Mouse (Mus musculus) cerebellum, adult 8-10 months (tissue): ENCODE measurements at regions not wholly inside any gene's neighbourhood (a gene's known extent, or its start where the extent isn't known, plus 50 kb on each side); places are given as distances from the start of the nearest gene placed in this dataset.
A peak's percentile ranks its signal among the peaks of the same experiment; 100 is the strongest.

ENCODE experiments used
- DNase-seq: peaks from one replicate; pipeline ENCODE4 v3.0.0; 2022

DNA sequence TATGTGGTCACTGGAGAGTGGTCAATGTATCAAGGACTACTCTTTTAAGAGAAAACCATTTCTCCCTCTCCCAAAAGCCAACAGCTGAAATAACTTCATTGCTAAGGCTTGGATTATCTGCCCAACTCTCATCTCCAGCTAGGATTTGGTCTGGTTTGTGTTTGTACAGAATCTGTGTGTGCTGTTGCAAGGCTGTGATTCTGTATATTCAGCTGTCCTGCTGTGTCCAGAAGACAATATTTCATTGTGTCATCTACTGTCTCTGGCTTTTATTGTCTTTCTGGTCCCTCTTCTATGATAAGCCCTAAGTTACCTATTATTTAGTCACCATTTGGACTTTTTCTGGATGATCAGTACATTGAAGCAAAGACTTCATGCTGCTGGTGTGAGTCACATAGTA, 110.9 kb downstream of the Cenpc1 start:
- no peak for DNase-seq

DNA sequence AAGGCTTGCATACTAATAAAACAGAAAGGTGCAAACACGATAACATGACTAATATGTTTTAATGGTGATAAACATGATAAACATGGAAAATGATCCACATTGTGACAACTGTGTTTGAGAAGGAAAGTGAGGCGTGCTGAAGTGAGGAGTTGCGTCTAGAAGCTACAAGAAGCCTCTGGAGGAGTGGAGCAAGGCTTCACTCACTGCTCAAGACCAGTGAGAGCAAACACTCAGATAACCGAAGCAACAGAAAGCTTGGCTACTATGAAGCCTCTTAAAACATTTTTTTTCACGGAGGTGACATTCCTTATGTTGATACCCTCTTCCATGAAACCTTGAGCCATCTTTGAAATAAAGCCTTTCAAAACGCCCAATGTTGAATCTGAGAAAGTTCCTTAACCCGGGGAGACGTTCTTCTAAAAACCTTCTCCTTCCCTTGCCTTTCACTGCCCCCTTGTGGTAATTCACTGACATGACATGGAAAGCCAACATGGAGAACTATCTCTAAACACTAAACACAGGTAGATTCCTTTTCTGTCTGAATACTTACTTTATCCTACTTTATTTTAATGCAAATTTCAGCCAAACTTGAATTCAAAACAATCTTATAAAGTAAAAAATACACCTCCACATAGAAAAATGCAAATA, 128.6 kb downstream of the Cenpc1 start:
- DNase-seq: peak; percentile 24

DNA sequence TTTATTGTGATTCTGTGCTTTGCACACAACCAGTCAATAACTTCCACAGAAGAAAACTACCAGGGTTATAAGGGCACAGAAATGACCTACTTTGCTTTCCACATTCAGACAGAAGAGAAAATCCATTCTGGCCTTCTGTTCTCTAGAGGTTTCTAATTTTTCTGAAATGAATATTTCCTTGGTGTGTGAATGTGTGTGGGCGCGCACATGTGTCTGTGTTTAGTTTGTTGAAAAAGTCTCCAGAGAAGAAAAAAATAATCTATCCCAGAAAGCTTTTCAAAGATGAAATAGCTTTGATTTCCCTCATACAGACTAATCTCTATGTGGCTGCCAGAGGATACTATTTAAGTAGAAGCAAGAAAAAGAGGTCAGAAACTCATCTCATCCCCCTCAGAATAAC, 147.1 kb downstream of the Cenpc1 start:
- no peak for DNase-seq

DNA sequence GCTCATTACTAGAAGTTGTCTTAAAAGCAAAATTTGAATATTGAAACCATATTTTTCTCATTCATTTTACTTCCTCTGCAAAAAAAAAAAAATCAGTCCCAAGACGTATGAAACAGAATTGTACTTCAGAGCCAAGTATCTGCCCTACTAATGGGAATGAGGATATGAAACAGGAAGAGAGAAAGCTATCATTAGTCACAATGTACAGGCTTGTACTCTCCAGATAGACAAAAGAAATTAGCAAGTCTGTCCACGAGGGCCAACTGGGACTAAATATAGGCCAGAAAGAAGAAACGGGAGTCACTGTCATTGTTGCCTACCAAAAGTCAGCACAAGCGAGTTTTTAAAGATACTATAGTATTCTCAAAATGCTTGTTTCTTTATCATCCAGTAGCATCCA, 150.4 kb downstream of the Cenpc1 start:
- no peak for DNase-seq

DNA sequence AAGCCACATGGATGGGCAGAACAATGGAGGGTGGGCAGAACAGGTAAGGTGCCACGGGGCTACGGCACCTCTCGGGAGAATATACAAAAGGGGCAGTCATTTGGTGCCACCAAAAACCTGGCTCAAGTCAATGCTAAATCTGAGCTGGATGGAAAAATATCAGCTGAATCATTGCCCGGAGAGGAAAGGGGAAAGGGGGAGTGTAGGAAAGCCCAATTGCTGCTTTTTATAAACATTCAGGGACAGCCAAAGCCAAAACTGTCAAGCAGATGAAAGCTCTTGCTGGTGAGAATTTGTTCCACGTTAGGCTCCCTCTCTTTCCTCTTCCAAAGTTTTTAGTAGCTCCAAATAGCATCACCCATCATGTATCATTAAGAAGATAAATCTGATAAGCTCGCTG, 168.9 kb downstream of the Cenpc1 start:
- DNase-seq: no peak

DNA sequence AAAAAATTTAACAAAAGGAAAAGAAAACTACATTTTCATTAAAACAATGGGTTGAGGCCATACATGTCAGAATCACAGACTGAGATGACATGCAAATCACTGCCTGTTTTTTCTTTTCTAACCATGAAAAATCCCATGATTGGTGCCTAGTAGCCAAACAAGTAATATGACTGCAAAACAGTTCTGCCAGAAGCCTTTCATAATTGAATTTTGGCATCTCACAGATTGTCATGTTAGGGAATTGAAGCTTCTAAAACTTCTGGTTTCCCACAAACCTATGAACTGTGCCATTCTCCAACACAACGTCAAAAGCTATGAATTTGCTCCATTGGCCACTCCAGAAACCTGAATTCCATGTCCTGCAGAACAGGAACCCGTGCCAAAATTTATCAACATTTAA, 169.6 kb downstream of the Cenpc1 start:
- no peak for DNase-seq

DNA sequence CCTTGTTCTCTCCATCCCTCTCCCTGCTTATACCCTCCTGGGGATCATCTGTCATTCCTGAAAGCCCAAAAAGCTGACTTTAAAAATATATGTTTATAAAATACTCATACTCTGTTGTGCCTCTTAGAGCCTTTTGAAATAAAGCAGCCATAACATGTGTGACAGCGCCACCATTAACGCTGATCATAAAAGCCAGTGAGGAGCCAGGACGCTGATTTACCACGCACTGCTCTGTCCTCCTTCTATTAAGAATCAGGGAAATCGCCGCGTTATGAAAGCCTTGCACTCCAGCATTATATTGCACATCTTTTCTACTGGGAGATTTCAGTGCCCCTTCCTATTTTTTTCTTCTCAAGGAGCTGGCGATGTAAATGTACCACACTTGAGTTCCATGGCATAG, 195.1 kb downstream of the Cenpc1 start:
- no peak for DNase-seq

DNA sequence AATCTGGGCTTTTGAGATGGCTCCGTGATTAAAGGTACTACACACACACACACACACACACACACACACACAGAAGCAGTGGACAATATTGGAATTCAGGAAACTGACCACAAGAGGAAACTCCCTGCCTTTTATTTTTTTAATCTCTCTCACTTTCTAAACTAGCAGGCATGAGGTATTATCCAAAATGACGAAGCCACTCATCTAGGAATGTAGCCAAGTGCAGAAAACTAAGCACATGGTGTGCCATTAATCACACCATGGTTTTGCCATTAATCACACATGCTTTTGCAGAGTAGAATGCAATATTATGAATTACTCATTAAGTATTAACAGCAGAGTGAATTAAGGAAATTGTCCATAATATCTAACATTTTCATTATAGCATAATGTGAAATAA, 232.8 kb downstream of the Cenpc1 start:
- no peak for DNase-seq

DNA sequence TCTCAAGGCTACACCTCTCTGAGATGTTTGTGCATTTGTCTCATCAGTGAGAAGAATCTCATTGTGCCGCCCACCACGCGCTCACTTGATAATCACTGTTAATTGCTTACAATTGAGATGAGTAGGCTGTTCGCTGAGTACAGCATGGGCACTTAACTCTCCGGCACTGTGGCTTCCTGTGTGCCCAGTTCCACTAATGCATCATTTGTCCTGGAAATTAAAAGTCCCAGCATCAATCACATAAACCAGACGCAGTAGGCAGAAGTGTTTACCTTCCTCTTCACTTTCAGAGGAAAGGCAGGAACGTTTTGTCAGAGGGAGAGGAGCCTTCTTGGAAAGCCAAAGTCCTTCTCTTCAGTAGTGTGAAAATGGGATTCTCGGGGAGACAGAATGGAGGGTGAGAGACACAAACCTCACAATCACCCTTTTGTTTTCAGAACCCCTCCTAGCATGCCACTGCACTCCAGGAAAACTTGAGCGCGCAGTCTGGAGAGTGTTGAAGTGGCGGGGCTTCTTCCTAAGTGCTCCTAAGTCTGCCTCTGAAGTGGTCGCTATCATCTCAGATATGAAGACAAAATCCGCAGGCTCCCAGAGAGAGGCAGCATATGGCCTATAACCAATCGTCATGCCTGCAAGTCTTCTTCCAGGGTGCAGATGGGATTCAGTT, 269.7 kb downstream of the Cenpc1 start:
- no peak for DNase-seq

DNA sequence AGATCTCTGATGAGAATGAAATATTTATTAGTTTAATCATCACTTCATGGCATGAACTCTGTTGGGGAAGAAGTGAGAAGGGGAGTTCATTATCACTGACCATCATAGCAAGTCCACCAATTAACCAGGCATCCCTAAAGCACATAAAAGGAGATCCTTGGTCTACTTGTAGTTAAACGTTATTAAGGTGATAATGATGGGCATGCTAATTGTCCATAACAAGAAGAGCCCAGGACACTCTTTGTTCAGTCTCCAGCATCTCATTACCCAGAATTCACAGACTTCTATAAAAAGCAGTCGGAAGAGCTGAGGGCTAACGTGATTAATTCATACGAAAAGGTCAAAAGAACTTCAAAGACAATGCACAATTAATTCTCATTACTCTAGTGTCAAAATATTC, 272.2 kb downstream of the Cenpc1 start:
- no peak for DNase-seq

DNA sequence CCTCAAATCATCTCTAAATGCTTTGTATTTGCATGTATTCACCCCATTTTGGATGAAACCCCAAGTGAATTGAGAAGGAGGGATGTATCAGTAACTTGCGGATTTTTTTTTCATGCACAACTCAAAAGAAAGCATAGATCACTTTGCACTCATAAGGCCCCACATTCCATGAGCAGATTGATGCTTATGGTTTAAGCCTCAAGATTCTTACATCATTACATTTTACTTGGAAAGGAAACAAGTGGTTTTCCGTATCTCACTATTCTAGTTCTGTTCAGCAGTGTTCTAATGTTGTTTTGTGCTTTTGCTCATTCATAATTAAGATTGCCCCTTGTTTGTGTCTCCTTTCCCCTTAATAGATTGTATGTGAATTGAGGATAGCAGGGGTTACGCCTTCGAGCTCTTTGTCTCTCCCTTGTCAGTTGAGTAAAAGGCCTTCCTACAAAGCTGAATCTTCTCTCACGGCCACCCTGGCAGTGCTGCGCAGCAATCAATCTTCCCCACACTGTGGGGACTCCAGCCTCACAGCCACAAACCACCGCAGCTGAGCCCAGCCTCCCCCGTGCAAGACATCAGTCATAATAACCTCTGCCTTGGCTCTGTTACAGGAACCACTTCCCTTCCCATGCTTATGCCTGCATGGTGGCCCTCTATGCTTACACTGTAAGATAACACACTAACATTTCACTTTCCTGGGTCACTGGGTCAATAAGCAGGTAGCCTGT, 284.5 kb downstream of the Cenpc1 start:
- DNase-seq: no peak

DNA sequence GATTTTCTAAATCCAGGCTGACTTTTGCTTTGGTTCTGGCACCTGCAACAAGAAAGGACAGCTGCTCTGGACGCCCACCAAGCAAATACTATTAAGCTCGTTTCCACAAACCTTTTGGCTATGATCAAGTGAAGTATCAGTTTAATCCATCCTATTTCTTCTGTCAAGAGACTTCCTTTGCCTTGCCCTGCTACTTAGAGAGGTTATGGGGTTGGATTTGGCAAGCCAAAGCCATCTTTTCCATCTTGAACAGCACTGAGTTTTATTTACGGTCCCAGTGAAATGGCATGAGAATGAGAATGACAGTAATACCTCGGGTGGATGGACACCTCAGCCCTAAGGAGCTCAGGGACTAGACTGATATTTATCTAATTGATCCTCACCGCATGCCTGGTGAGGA, 285.4 kb downstream of the Cenpc1 start:
- DNase-seq: no peak

DNA sequence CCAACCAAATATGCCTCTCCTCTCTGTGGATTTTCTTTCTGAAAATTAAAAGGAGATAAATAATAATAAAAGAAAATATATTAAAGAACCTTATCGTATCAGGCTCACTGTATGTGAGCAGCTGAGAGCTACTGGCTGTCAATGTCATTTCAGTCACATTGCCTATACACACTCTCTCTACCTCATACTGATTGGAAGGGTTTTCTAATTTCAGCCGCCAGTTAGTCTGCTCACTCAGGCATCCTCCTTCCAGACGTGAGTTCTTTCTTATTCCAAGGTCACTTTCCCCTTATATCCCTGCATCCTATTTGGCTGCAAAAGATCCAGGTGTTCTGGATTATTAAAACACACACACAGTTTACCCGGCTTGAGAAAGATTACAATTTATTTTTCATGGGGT, 286.2 kb downstream of the Cenpc1 start:
- DNase-seq: no peak

DNA sequence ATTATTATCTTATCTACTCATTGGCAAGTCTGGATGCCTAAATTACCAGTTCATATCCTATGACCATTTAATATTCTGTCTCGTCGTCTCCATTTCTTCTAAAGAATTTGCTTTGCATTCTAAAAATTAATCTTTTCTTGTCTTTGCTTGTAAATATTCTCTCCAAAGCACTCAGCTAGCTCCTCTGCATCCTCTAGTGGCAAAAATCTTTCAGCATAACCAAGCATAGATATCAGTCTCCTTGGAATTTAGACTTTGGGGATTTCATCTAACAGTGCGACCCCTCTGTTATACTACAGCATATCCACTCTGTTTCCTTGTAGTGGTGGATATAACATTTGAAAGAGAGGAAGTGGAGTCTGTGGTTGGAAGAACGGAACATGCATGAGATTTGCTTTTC, 292.7 kb downstream of the Cenpc1 start:
- DNase-seq: no peak

DNA sequence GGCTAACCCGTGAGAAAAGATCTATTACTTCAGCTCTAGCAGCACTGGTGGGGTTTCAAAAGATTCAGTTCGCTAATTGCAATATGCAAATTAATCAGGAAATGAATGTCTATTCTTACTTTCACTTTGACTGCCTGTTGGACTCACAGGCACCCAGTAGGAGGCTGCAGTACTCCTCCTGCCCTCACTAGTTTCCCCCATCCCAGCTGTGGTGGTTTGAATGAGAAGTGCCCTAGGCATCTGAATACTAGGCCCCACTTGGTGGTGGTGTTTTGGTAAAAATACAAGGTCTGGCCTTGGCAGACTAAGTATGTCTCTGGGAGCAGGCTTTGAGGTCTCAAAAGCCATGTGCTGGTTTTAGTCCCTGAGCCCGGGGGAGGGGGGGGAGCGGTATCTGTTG, 293.3 kb downstream of the Cenpc1 start:
- DNase-seq: no peak

DNA sequence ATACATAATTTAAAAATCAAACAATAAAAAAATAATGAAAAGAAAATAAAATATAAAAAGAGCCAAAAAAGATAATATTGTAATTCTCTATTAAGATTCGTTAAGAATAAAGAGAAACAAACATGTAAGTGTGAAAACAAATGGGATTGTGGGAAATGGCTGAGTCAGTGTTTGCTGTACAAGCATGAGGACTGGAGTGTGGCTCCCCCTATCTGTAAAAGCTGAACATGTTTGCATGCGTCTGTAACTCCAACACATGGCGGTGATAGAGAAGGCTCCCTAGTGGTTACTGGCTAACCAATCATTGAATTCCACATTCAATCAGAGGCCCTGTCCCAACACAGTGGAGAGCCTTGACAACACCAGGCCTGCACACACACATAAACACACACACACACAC, 298.2 kb downstream of the Cenpc1 start:
- no peak for DNase-seq

DNA sequence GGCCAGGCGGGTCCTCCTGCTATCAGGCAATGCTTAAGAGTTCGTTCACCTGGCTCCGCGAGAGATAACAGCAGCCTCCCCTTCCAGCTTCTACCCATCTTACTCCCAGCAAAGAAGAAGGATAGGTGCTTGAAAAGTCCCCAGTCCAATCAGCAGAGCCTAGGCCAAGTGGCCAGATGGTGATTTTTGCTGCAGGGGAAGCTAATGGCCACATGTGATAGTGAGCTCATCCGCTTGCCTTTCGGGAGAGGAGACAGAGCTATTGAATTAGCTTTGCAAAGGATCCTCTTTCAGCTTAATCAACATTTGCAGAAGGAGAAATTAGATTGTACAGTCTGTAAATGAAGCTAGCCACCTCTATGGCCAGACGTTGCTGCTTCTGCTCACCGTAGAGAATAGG, 308.7 kb downstream of the Cenpc1 start:
- DNase-seq: no peak

DNA sequence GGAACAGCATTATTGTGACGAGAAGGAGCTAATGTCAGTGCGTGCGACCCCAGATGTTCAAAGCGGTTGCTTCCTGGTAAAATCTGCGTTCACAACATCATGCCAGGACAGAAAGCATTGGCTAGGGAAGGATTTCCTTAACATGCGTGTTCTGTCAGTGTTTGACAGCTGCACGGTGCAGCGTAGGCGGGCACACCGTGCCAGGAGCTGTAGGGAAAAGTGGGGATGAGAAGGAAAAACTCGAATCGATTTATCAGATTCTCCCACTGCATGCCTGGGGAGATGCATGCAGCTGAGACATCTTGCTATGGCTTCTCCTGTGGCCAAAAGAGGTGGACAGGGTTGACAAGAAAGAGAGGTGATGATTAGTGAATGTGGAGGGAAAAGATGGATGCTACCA, 311.2 kb downstream of the Cenpc1 start:
- no peak for DNase-seq

DNA sequence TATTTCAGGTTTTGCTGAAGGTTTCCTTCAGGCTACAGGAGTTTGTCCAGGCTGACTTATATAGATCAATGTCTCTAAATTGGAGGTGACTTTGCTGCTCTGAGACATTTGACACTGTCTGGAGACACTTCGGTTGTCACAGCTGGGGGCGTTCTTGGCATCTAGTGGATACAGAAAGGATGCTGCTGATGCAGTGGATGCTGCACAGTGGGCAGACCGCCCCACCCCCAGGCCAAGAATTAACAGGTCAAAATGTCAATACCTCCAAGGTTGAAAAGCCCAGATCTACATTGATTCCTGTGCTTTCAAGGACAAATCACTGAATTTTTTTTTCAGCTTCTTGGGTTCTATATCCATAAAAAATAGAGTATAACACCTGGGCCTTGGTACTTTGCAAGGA, 312.3 kb downstream of the Cenpc1 start:
- DNase-seq: no peak

DNA sequence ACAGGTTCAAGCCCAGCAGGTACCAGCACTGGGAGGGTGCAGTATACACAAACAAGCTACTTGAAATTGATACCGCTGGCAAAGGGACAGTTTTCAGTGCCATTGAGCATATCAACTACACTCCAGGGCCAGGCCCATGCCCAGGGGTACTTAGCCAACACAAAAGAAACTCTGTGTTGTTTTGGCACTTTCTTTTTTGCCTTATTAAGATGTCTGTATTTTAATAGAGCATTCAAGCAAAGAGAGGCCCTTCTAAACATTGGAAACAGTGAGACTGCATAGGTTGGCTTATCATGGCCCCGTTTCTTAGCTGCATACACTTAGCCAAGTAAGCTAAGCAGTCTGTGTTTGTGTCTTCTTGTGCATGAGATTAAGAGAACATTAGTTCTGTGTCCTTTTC, 313.7 kb downstream of the Cenpc1 start:
- no peak for DNase-seq

DNA sequence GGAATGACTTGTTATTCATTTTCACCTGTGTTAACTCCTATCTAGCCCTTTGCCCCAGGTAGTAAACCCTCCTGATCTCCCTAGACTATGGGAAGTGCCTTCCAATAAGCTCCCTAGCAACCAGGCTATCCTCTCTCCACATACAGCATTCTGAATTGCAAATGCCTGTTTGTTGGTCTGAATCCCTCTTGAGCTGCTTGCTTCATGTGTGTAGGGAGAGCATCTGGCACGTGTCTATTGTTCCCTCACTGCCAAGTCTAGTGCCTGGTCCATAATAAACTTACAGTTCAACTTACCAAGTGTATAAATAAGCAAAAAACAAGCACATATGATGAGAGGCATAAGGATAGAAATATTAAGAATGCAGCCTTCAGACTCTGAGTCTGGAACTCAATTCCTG, 314.5 kb downstream of the Cenpc1 start:
- DNase-seq: no peak

DNA sequence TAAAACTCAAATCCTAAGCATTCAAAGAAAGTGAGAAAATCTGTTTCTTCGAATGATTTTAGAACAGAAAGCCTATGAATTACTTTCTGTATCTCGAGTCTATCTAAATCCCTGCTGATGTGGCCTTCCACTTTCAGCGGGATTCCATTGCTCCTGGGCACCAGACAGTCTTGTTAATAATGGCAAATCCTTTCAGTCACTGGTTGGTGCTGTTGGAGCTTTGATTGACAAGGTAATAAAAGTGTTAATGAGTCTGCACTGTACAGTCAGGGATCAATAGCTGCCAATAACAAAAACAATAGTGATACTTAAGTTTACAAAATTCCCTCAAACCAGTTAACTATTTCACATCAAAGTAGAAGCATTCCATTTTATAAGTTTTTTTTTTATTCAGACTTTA, 335.8 kb downstream of the Cenpc1 start:
- no peak for DNase-seq

DNA sequence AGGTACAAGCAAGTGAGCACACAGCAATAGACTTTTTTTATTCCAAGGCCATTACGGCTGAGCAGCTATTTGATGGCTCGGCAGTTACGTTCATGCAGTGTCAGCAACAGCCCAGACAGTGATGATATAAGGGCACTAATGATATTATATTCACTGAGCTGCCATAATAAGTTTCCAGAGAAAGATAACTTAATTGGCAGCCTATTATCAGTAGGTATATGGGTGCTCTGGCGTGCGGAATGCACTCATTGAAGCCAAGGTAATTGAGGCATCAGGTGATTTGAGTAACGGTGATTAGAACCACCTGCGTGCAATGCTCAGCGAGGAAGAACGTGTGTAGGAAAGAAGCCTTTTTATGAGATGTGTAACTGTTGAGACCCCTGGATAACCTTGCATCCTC, 358.0 kb downstream of the Cenpc1 start:
- no peak for DNase-seq

DNA sequence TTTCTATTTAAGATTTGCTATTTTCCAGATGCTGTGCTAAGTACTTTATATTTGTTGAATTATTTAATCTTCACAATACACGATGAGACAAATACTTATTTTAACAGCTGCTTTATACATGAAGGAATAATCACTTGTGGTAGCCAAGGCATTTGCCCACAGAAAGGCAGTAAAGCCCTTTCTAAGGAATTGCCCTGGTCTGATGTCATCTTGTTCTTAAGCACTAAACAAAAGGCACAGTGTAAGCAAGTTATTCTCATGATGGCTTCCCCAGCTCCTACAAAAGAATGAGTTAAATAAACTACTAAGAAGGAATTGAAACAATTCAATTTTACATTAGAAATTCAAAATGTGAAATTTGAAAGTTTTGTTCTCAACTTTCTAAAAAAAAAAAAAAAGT, 358.8 kb downstream of the Cenpc1 start:
- DNase-seq: no peak

DNA sequence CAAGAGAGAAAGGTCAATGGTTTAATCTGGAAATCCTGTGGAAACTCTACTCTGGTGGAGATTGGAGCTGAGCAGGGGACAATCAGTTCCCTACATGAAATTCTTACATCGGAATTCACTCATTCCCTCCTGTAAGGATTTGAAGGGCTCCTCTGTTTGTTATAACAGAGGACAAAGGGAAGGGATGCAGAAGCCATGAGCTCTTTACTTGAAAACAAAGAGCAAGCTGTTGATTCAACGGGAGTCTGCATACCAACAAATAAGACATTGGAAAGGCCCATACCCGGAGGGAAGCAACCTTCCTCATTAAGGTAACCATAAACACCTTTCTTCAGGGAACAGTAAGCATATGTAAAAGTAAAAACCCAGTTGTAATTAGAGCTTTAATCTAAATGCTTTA, 359.3 kb downstream of the Cenpc1 start:
- DNase-seq: no peak
